Mouse (Mus musculus): ENCODE data around the gene Nkain2.

DNA sequence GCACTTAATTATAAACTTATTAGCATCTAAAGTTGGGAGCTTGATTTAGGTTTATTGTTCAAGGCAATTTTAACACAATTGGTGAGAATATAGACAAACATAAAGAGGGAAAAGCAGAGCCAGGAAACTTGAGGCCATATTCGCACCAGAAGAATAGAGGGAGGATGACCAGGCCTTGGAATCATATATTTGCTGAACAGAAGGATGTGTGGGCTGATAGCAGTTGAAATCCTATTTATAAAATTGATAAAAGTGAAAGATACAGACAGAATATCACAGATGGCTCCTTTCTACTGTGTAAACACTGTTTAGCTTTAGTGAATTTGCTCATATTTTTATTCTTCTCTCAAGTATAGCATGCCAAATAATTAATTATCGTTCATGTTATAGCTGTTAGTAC lies 958.3 kb downstream of the Nkain2 start:
- TF ChIP-seq CTCF (IDR thresholded peaks at IDR 0.05; ENCODE audit: control insufficient read depth, insufficient read depth, low read length) (no peak), POLR2A (IDR thresholded peaks at IDR 0.05; ENCODE audit: borderline replicate concordance, control insufficient read depth, low read depth, low read length) (no peak)

All from bone marrow, adult 2 months (tissue).